Mouse (Mus musculus): Measurements from ENCODE around the gene Cntn4. TPM values are rescaled to one million over a fixed set of nuclear protein-coding genes. Genes with fewer than 3 reads are reported as not detected.

The Cntn4 gene
- polyA plus RNA-seq, 1 experiment from 2014 or later, result 15.3 TPM

GRCm38 (mm10) chr6:106465766-106466165 is 788.3 kb downstream of the Cntn4 start:
- Histone ChIP-seq H3K4me3 (replicated peaks) (no peak overlapping the region), H3K36me3 (no peaks in the 10 kb centered on the region), H3K4me1 (no peaks in the 10 kb centered on the region), H3K9ac (no peak overlapping the region), H3K9me3 (replicated peaks) (no peaks in the 10 kb centered on the region), H3K4me2 (replicated peaks) (no peak overlapping the region), H3K27me3 (no peaks in the 10 kb centered on the region), H3K27ac (replicated peaks) (no peak overlapping the region)
- 12% methylated on average over 2 of the region's 2 CpGs for WGBS
- ATAC-seq (ENCODE audit: insufficient number of reproducible peaks, low FRiP score, low TSS enrichment, low read depth), result no peak

DNA sequence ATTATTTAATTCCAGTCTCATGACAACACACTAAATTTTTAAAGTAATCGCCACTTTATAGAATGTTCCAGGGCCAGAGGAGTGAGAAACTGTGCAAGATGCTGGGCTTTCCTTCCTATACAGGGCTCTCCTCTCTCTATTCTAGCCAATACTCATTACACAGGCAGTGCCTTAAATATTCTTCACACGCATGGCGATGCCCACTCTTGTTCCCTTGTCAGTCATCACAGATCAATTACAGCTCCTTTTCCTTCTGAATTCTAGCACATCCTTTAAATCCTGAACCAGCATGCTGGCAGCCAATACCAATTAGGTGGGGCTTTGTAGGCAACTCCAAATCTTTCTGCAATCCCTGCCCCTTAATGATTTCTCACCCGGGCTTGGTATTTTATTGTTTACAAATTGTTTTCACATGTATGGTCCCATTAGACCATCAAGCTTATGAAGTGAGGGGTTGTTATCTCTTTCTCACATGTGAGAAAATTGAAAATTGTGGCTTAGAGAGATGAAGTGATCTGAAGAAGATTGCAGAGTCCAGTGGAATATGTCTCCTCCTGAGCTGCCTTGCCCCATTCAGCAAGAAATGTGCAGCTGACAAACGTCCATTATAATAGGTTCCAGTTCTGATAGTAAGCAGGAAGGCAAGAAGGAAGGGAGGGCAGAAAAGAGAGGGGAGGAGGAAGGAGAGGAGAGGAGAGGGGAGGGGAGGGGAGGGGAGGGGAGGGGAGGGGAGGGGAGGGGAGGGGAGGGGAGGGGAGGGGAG is 789.0 kb downstream of the Cntn4 start:
- Histone ChIP-seq H3K36me3 (no peaks in the 10 kb centered on the region), H3K4me2 (replicated peaks) (no peak overlapping the region), H3K9me3 (replicated peaks) (no peaks in the 10 kb centered on the region), H3K9ac (no peak overlapping the region), H3K27ac (replicated peaks) (no peak overlapping the region), H3K4me1 (no peaks in the 10 kb centered on the region), H3K4me3 (replicated peaks) (no peak overlapping the region), H3K27me3 (no peaks in the 10 kb centered on the region)
- ATAC-seq (ENCODE audit: insufficient number of reproducible peaks, low FRiP score, low TSS enrichment, low read depth), result no peak
- WGBS, result 33% methylated on average over 5 of the region's 5 CpGs

DNA sequence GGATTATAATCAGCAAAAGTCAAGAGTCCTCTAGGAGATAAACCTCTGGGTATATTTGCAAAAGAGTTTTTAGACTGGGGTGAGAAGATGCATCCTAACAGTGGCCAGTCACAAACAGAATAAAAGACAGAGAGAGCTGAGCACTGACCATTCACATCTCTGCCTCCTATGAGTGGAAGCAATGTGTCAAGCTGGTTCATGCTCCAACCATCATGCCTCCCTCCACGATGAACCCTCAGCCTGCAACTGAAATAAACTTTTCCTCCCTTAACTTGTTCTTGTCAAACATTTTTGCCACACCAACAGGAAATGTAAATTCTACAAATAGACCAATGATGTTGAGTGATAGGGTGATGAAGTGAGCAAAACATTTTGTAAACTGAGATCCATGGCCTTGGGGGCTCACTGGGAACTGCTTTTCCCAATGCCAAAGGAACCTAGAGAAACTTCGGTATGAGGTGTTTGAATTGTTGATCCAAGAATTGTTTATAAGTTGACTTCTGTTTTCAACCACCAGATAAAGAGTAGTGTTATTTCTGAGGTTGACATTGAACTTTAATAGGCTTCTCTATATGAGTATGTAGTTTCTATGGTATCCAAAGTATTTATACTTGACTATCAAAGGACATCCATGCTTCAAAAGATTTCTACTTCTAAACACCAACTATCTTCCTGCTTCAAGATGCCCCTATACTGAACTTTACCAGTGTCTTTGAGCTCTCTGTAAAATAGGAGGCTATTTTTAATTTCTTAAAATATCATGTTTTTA is 794.6 kb downstream of the Cntn4 start:
- Histone ChIP-seq H3K4me1 (no peaks in the 10 kb centered on the region), H3K4me3 (replicated peaks) (no peak overlapping the region), H3K4me2 (replicated peaks) (no peak overlapping the region), H3K27ac (replicated peaks) (no peak overlapping the region), H3K9me3 (replicated peaks) (no peaks in the 10 kb centered on the region), H3K36me3 (no peaks in the 10 kb centered on the region), H3K27me3 (no peaks in the 10 kb centered on the region), H3K9ac (no peak overlapping the region)
- ATAC-seq (ENCODE audit: insufficient number of reproducible peaks, low FRiP score, low TSS enrichment, low read depth), result no peak
- WGBS, result 82% methylated on average over 2 of the region's 2 CpGs

DNA sequence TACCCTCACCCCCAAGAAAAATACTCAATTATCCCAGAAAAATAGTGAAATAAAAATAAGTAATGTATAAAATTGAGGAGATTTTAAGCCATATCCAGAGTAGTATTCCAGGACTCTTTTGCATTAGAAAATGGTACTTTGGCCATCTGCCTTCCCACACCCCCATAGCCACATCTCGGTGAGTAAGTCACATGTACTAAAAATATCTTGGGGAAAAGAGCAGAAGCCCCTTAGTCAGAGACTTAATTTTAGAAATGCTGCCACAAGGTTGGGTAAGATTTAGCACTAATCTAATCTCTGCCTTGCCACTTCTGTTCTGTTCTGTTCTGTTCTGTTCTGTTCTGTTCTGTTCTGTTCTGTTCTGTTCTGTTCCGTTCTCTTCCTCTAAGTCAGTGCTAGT is 796.4 kb downstream of the Cntn4 start:
- WGBS, result 75% methylated on average over 2 of the region's 2 CpGs
- ATAC-seq (ENCODE audit: insufficient number of reproducible peaks, low FRiP score, low TSS enrichment, low read depth), result no peak
- H3K27ac ChIP-seq (replicated peaks), result no peak overlapping the region
- no peaks in the 10 kb centered on the region for H3K4me1 ChIP-seq
- no peak overlapping the region for H3K9ac ChIP-seq
- no peaks in the 10 kb centered on the region for H3K9me3 ChIP-seq (replicated peaks)
- no peaks in the 10 kb centered on the region for H3K27me3 ChIP-seq
- no peak overlapping the region for H3K4me2 ChIP-seq (replicated peaks)
- no peak overlapping the region for H3K4me3 ChIP-seq (replicated peaks)
- H3K36me3 ChIP-seq, result no peaks in the 10 kb centered on the region

DNA sequence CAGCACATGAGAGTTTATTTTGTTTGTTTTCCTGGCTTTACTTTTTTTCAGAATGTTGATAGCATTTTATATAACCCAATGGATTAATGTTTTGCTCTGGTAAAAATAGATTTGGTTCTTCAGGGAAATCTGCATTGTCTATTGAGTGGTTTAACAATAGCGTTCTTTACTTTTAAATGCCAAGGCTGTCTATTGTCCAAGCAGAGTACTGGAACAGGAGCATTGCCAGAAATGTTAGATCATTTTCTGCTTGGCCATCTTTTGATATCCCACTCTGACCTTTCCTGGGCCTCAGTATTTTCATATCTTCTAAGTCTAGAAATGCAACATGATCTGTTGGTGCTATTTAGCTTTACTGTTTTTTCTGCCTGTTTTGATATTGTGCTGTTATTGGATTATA is 804.1 kb downstream of the Cntn4 start:
- ATAC-seq (ENCODE audit: insufficient number of reproducible peaks, low FRiP score, low TSS enrichment, low read depth), result no peak
- no peak overlapping the region for H3K4me3 ChIP-seq (replicated peaks)
- H3K27ac ChIP-seq (replicated peaks), result no peak overlapping the region
- H3K4me1 ChIP-seq, result no peaks in the 10 kb centered on the region
- no peaks in the 10 kb centered on the region for H3K9me3 ChIP-seq (replicated peaks)
- 88% methylated on average over 1 of the region's 1 CpGs for WGBS
- no peak overlapping the region for H3K4me2 ChIP-seq (replicated peaks)
- H3K9ac ChIP-seq, result no peak overlapping the region
- H3K27me3 ChIP-seq, result no peaks in the 10 kb centered on the region
- no peaks in the 10 kb centered on the region for H3K36me3 ChIP-seq

DNA sequence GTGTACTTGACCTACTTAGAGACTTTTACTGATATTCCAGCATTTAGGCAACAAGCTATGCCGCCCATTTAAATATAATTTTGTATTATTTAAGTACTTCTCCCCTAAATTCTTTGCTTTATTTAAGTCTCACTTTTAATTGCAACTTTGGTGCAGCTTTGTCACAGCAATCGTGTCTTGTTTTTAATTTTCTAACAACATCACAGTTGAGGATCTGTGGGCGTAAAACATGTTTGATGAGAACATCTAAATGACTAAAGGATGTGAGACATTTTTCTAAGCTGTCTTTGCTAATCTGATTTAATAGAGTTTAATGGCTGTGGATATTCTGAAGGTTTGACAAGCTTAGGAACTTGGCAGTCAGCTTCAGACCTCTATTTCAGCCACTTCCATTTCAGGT is 818.8 kb downstream of the Cntn4 start:
- no peaks in the 10 kb centered on the region for H3K9me3 ChIP-seq (replicated peaks)
- no peaks in the 10 kb centered on the region for H3K36me3 ChIP-seq
- no peak overlapping the region for H3K9ac ChIP-seq
- no peak for ATAC-seq (ENCODE audit: insufficient number of reproducible peaks, low FRiP score, low TSS enrichment, low read depth)
- WGBS, result 88% methylated on average over 3 of the region's 3 CpGs
- H3K4me2 ChIP-seq (replicated peaks), result no peak overlapping the region
- H3K4me1 ChIP-seq, result no peaks in the 10 kb centered on the region
- H3K27ac ChIP-seq (replicated peaks), result no peak overlapping the region
- no peaks in the 10 kb centered on the region for H3K27me3 ChIP-seq
- H3K4me3 ChIP-seq (replicated peaks), result no peak overlapping the region

- 71% methylated on average over 3 of the region's 3 CpGs for WGBS
- H3K4me2 ChIP-seq (replicated peaks), result no peak overlapping the region
- no peak overlapping the region for H3K27ac ChIP-seq (replicated peaks)
- H3K27me3 ChIP-seq, result no peaks in the 10 kb centered on the region
- no peaks in the 10 kb centered on the region for H3K9me3 ChIP-seq (replicated peaks)
- ATAC-seq (ENCODE audit: insufficient number of reproducible peaks, low FRiP score, low TSS enrichment, low read depth), result no peak
- no peaks in the 10 kb centered on the region for H3K4me1 ChIP-seq
- no peaks in the 10 kb centered on the region for H3K36me3 ChIP-seq
- H3K9ac ChIP-seq, result no peak overlapping the region
- H3K4me3 ChIP-seq (replicated peaks), result no peak overlapping the region
Observed at GRCm38 (mm10) chr6:106499166-106499565, 821.7 kb downstream of the Cntn4 start.

- Histone ChIP-seq H3K9me3 (replicated peaks) (no peaks in the 10 kb centered on the region), H3K4me1 (no peaks in the 10 kb centered on the region), H3K9ac (no peak overlapping the region), H3K4me3 (replicated peaks) (no peak overlapping the region), H3K4me2 (replicated peaks) (no peak overlapping the region), H3K27ac (replicated peaks) (no peak overlapping the region), H3K27me3 (no peaks in the 10 kb centered on the region), H3K36me3 (no peaks in the 10 kb centered on the region)
- WGBS, result 76% methylated on average over 9 of the region's 9 CpGs
- no peak for ATAC-seq (ENCODE audit: insufficient number of reproducible peaks, low FRiP score, low TSS enrichment, low read depth)
Observed at GRCm38 (mm10) chr6:106503961-106504360, 826.5 kb downstream of the Cntn4 start.

- 63% methylated on average over 1 of the region's 1 CpGs for WGBS
- Histone ChIP-seq H3K27me3 (no peaks in the 10 kb centered on the region), H3K27ac (replicated peaks) (no peak overlapping the region), H3K4me1 (no peaks in the 10 kb centered on the region), H3K4me2 (replicated peaks) (no peak overlapping the region), H3K36me3 (no peaks in the 10 kb centered on the region), H3K9ac (no peak overlapping the region), H3K9me3 (replicated peaks) (no peaks in the 10 kb centered on the region), H3K4me3 (replicated peaks) (no peak overlapping the region)
- ATAC-seq (ENCODE audit: insufficient number of reproducible peaks, low FRiP score, low TSS enrichment, low read depth), result no peak
Observed at GRCm38 (mm10) chr6:106520367-106520766, 842.9 kb downstream of the Cntn4 start.

DNA sequence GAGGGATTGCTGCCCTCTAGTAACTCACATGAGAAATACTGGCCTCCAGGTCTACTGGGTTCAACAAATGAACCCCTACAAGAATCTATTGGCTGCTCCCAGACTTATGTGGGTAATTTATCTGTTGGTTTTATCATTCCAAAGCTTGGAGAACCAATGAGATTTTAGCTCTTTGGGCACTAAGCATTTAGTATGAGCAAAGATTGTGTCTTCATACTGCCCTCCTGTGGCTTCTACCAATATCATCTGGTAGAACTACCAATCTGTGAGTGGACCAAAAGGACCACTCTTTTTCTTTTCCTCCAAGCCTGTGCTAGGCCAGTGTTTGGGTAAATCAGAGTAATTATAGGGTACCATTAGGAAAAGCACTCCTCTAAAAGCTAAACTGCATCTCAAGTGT is 866.0 kb downstream of the Cntn4 start:
- no peaks in the 10 kb centered on the region for H3K36me3 ChIP-seq
- H3K9me3 ChIP-seq (replicated peaks), result no peaks in the 10 kb centered on the region
- no peak for ATAC-seq (ENCODE audit: insufficient number of reproducible peaks, low FRiP score, low TSS enrichment, low read depth)
- H3K4me3 ChIP-seq (replicated peaks), result no peak overlapping the region
- H3K27ac ChIP-seq (replicated peaks), result no peak overlapping the region
- H3K27me3 ChIP-seq, result no peaks in the 10 kb centered on the region
- H3K9ac ChIP-seq, result no peak overlapping the region
- H3K4me2 ChIP-seq (replicated peaks), result no peak overlapping the region
- no peaks in the 10 kb centered on the region for H3K4me1 ChIP-seq

GRCm38 (mm10) chr6:106561649-106562048 is 884.2 kb downstream of the Cntn4 start:
- Histone ChIP-seq H3K27ac (replicated peaks) (no peak overlapping the region), H3K4me1 (no peaks in the 10 kb centered on the region), H3K9ac (no peak overlapping the region), H3K9me3 (replicated peaks) (no peaks in the 10 kb centered on the region), H3K27me3 (no peaks in the 10 kb centered on the region), H3K4me3 (replicated peaks) (no peak overlapping the region), H3K4me2 (replicated peaks) (no peak overlapping the region), H3K36me3 (no peaks in the 10 kb centered on the region)
- 57% methylated on average over 6 of the region's 6 CpGs for WGBS
- ATAC-seq (ENCODE audit: insufficient number of reproducible peaks, low FRiP score, low TSS enrichment, low read depth), result no peak

GRCm38 (mm10) chr6:106565316-106565715 is 887.9 kb downstream of the Cntn4 start:
- no peaks in the 10 kb centered on the region for H3K36me3 ChIP-seq
- H3K4me3 ChIP-seq (replicated peaks), result no peak overlapping the region
- no peak overlapping the region for H3K9ac ChIP-seq
- no peak for ATAC-seq (ENCODE audit: insufficient number of reproducible peaks, low FRiP score, low TSS enrichment, low read depth)
- no peak overlapping the region for H3K27ac ChIP-seq (replicated peaks)
- no peaks in the 10 kb centered on the region for H3K4me1 ChIP-seq
- no peaks in the 10 kb centered on the region for H3K9me3 ChIP-seq (replicated peaks)
- H3K4me2 ChIP-seq (replicated peaks), result no peak overlapping the region
- WGBS, result 62% methylated on average over 7 of the region's 7 CpGs
- no peaks in the 10 kb centered on the region for H3K27me3 ChIP-seq
